10 mouse cellular contexts compared by ENCODE assay signal in genomic region chr11:5782199-5782944, GRCm38 (mm10). TPM values are rescaled to one million over a fixed set of nuclear protein-coding genes. Genes with fewer than 3 reads are reported as not detected.
A peak's percentile ranks its signal among the peaks of the same experiment; 100 is the strongest.
DNase-seq lines count a peak whose midpoint lies in the region; ATAC-seq and TF ChIP-seq lines count a peak whose summit lies in the region.
"Had no signal": no experiment of that assay in that cellular context is flagged by ENCODE, and none has a peak within 500 bp of the region (broad histone marks: within the 10 kb centered on the region; RNA-seq: fewer than 3 reads in every experiment).

No protein-coding gene starts in this region.

- no peak overlapping the region for H3K4me2 ChIP-seq in heart, postnatal 0 days (ENCODE audit: low read depth, low read length)
- H3K4me2 ChIP-seq in CH12.LX (ENCODE audit: insufficient read depth, low read depth, poor library complexity, severe bottlenecking) = no peak overlapping the region

- H3K9me3 ChIP-seq in heart, postnatal 0 days (replicated peaks; ENCODE audit: control insufficient read depth, low read length) = no peaks in the 10 kb centered on the region
- H3K9me3 ChIP-seq in CH12.LX (replicated peaks; ENCODE audit: low read length) = no peaks in the 10 kb centered on the region

- H3K4me3 ChIP-seq in heart, postnatal 0 days (ENCODE audit: low read depth, low read length) = no peak overlapping the region
- H3K4me3 ChIP-seq in CH12.LX (replicated peaks in 1 of 3; ENCODE audit: low read depth in 2 of 3, low read length in 2 of 3, poor library complexity in 1 of 3) = no peak overlapping the region
- H3K4me3 ChIP-seq in bone marrow, adult 2 months (replicated peaks; ENCODE audit: control insufficient read depth, low read depth, low read length) = no peak overlapping the region
- no peak overlapping the region for H3K4me3 ChIP-seq in liver, adult 2 months (ENCODE audit: insufficient read depth, low read depth, low read length)

- H3K79me2 ChIP-seq in CH12.LX (replicated peaks; ENCODE audit: control insufficient read depth, extremely low read depth, insufficient read depth, poor library complexity, severe bottlenecking) = peaks cover 4% of the 10 kb centered on the region; the same call in 1 of the 2 replicates
- H3K79me2 ChIP-seq in liver, adult 2 months (ENCODE audit: control insufficient read depth, insufficient read depth, low read length) = no peaks in the 10 kb centered on the region

- H3K4me1 ChIP-seq in heart, postnatal 0 days (ENCODE audit: control insufficient read depth, insufficient read depth) = peaks cover 2% of the 10 kb centered on the region
- peaks cover 0 to 8% of the 10 kb centered on the region in 2 experiments; a peak in 3 of 4 replicates for H3K4me1 ChIP-seq in CH12.LX (ENCODE audit: control insufficient read depth in 1 of 2, insufficient read depth in 2 of 2)
- peaks cover 2% of the 10 kb centered on the region; the same call in 1 of the 2 replicates for H3K4me1 ChIP-seq in bone marrow, adult 2 months (ENCODE audit: control insufficient read depth, insufficient read depth, low read length)
- H3K4me1 ChIP-seq in liver, adult 2 months (ENCODE audit: control insufficient read depth, insufficient read depth, low read length) = peaks cover 5% of the 10 kb centered on the region; the same call in 1 of the 2 replicates

- peak; percentile 6 for TF ChIP-seq RAD21 in CH12.LX (IDR thresholded peaks at IDR 0.05; ENCODE audit: low read depth, low read length)

- H3K27me3 ChIP-seq in heart, postnatal 0 days (ENCODE audit: control insufficient read depth, insufficient read depth, low read length) = no peaks in the 10 kb centered on the region
- no peaks in the 10 kb centered on the region for H3K27me3 ChIP-seq in CH12.LX (replicated peaks)
- H3K27me3 ChIP-seq in liver, adult 2 months (ENCODE audit: control insufficient read depth, insufficient read depth, low read length) = no peaks in the 10 kb centered on the region

- TF ChIP-seq POLR2A in CH12.LX (IDR thresholded peaks at IDR 0.05; ENCODE audit: low read depth, low read length) = no peak
- TF ChIP-seq POLR2A in bone marrow, adult 2 months (IDR thresholded peaks at IDR 0.05; ENCODE audit: borderline replicate concordance, control insufficient read depth, low read depth, low read length) = no peak
- no peak for TF ChIP-seq POLR2A in liver, adult 2 months (IDR thresholded peaks at IDR 0.05; ENCODE audit: extremely low read depth, insufficient read depth, low read length)

- peak; percentile 45 for TF ChIP-seq CTCF in heart, postnatal 0 days (IDR thresholded peaks at IDR 0.05; ENCODE audit: low read depth)
- TF ChIP-seq CTCF in CH12.LX (conservative IDR thresholded peaks at IDR 0.05 in 1 of 2, IDR thresholded peaks at IDR 0.05 in 1 of 2; ENCODE audit: low read depth in 2 of 2, low read length in 2 of 2) = peak in 1 of 2 experiments; percentile 49; a peak in 2 of 4 replicates
- peak; percentile 40 for TF ChIP-seq CTCF in bone marrow, adult 2 months (IDR thresholded peaks at IDR 0.05; ENCODE audit: control insufficient read depth, insufficient read depth, low read length)
- TF ChIP-seq CTCF in liver, adult 2 months (IDR thresholded peaks at IDR 0.05; ENCODE audit: low read depth, low read length) = peak; percentile 70

- H3K9ac ChIP-seq in heart, postnatal 0 days (replicated peaks; ENCODE audit: low read depth, low read length) = no peak overlapping the region
- H3K9ac ChIP-seq in CH12.LX (ENCODE audit: insufficient read depth, low read depth) = no peak overlapping the region
- H3K9ac ChIP-seq in liver, adult 2 months (ENCODE audit: low read depth, low read length) = no peak overlapping the region

- WGBS in heart, postnatal 0 days = 34% methylated on average over 8 of the region's 8 CpGs
- WGBS in bone marrow, adult 2 months = 71% methylated on average over 8 of the region's 8 CpGs
- WGBS in liver, adult 2 months = 22% methylated on average over 8 of the region's 8 CpGs

- TF ChIP-seq EP300 in heart, postnatal 0 days (IDR thresholded peaks at IDR 0.05; ENCODE audit: low read depth) = no peak
- no peak for TF ChIP-seq EP300 in CH12.LX (IDR thresholded peaks at IDR 0.05; ENCODE audit: low read length)

- ATAC-seq in heart, postnatal 0 days (ENCODE audit: insufficient read depth, low read depth) = no peak

- peaks cover 13% of the 10 kb centered on the region for H3K36me3 ChIP-seq in heart, postnatal 0 days (replicated peaks; ENCODE audit: control insufficient read depth, insufficient read depth, low read length)
- H3K36me3 ChIP-seq in CH12.LX (replicated peaks in 1 of 2; ENCODE audit: control insufficient read depth in 1 of 2, insufficient read depth in 1 of 2, low read length in 1 of 2) = peaks cover 16 to 49% of the 10 kb centered on the region in 2 experiments
- no peaks in the 10 kb centered on the region for H3K36me3 ChIP-seq in liver, adult 2 months (ENCODE audit: control insufficient read depth, insufficient read depth, low read length)

- no peak for DNase-seq in heart, postnatal 0 days (ENCODE audit: low spot score)
- no peak for DNase-seq in heart, postnatal 25 days (ENCODE audit: low spot score)
- no peak for DNase-seq in CH12.LX (ENCODE audit: extremely low read depth)
- peak; percentile 94 for DNase-seq in liver, adult 2 months (ENCODE audit: extremely low read depth, low read depth, low spot score)
- DNase-seq in cerebellum, postnatal 14 days = no peak
- no peak for DNase-seq in frontal cortex, postnatal 14 days (ENCODE audit: low spot score in 2 of 2)
- no peak for DNase-seq in layer of hippocampus, postnatal 10 days (ENCODE audit: low spot score in 2 of 2)
- DNase-seq: cerebellum, adult 9-11 months had no signal

- H3K27ac ChIP-seq in heart, postnatal 0 days (ENCODE audit: low read depth) = no peak overlapping the region
- H3K27ac ChIP-seq in CH12.LX (ENCODE audit: insufficient read depth, low read depth) = no peak overlapping the region
- H3K27ac ChIP-seq in bone marrow, adult 2 months (ENCODE audit: control insufficient read depth, insufficient read depth, low read depth, low read length, poor library complexity) = no peak overlapping the region
- peak overlapping the region; percentile 9 for H3K27ac ChIP-seq in liver, adult 2 months (replicated peaks; ENCODE audit: insufficient read depth, low read depth, low read length)

- in situ Hi-C loops in CH12.LX (cut with MboI; ENCODE audit: low pct_ligation_motif_present, low pct_unique_long_range_greater_than_20kb, low sequenced_read_pairs) = loop anchor here (10.0 kb wide), 1 partner anchor 298 kb away; no protein-coding TSS in a partner anchor

- dilution Hi-C loops in CH12.LX (cut with MboI; ENCODE audit: extremely low pct_ligation_motif_present, extremely low pct_unique_long_range_greater_than_20kb, low sequenced_read_pairs) = no loop called here

- intact Hi-C loops in heart, postnatal 25 days (cut with DNase I) = no loop called here

TF ChIP-seq in CH12.LX, 34 proteins besides CTCF, POLR2A, EP300 and RAD21 (continues in another document):
- no peak for TF ChIP-seq CHD1 (IDR thresholded peaks at IDR 0.05; ENCODE audit: low read depth, low read length)

RNA-seq across cellular contexts. Expression of gene Dbnl, which starts 5.9 kb away (rescaled TPM):
- 32.1 and 42.4 TPM in 2 replicates for total RNA-seq in heart, postnatal 0 days (2014; rRNA removed; ENCODE audit: low replicate concordance)
- polyA plus RNA-seq in heart, postnatal 0 days (2015; fragmentation: Nextera tagmentation; extraction: Ambion mirVana) = 42.9 and 45.2 TPM in 2 replicates
- 10 to 100 TPM; 26.1 to 27.2 TPM for total RNA-seq in heart, postnatal 25 days (2021)
- 76.2 and 77.3 TPM in 2 replicates for total RNA-seq in CH12.LX (2012; rRNA removed)
- 67.5 and 70.3 TPM in 2 replicates for total RNA-seq in CH12.LX (2014; rRNA removed)
- 124 and 133 TPM in 2 replicates for polyA plus RNA-seq in CH12.LX (2012; ENCODE audit: insufficient read length, low read depth)
- 48.8 and 72.4 TPM in 2 replicates for polyA plus RNA-seq in bone marrow, adult 2 months (2011; ENCODE audit: insufficient read depth, insufficient read length, low replicate concordance, missing spikeins)
- total RNA-seq in liver, adult 2 months (2014; rRNA removed) = 17.0 and 17.5 TPM in 2 replicates
- 25.6 and 27.1 TPM in 2 replicates for polyA plus RNA-seq in liver, adult 2 months (2012; rRNA removed)
- total RNA-seq in layer of hippocampus, postnatal 10 days (2021) = 10 to 100 TPM; 98.0 to 98.1 TPM

RNA-seq across cellular contexts. Expression of gene Urgcp, which starts 20.2 kb away (rescaled TPM):
- total RNA-seq in heart, postnatal 0 days (2014; rRNA removed; ENCODE audit: low replicate concordance) = 71.3 and 72.9 TPM in 2 replicates
- 33.1 and 38.0 TPM in 2 replicates for polyA plus RNA-seq in heart, postnatal 0 days (2015; fragmentation: Nextera tagmentation; extraction: Ambion mirVana)
- 10 to 100 TPM; 56.7 to 68.6 TPM for total RNA-seq in heart, postnatal 25 days (2021)
- total RNA-seq in CH12.LX (2012; rRNA removed) = 13.1 and 13.3 TPM in 2 replicates
- 11.7 and 12.2 TPM in 2 replicates for total RNA-seq in CH12.LX (2014; rRNA removed)
- 11.7 and 13.1 TPM in 2 replicates for polyA plus RNA-seq in CH12.LX (2012; ENCODE audit: insufficient read length, low read depth)
- polyA plus RNA-seq in bone marrow, adult 2 months (2011; ENCODE audit: insufficient read depth, insufficient read length, low replicate concordance, missing spikeins) = 4.8 and 6.3 TPM in 2 replicates
- 9.5 and 12.3 TPM in 2 replicates for total RNA-seq in liver, adult 2 months (2014; rRNA removed)
- 15.2 and 16.8 TPM in 2 replicates for polyA plus RNA-seq in liver, adult 2 months (2012; rRNA removed)
- total RNA-seq in layer of hippocampus, postnatal 10 days (2021) = 10 to 100 TPM; 46.1 to 46.3 TPM

RNA-seq across cellular contexts. Expression of gene Pgam2, which starts 21.2 kb away (rescaled TPM):
- 734 and 862 TPM in 2 replicates for total RNA-seq in heart, postnatal 0 days (2014; rRNA removed; ENCODE audit: low replicate concordance)
- 1,513 and 1,614 TPM in 2 replicates for polyA plus RNA-seq in heart, postnatal 0 days (2015; fragmentation: Nextera tagmentation; extraction: Ambion mirVana)
- 100 to 1,000 TPM; 914 to 924 TPM for total RNA-seq in heart, postnatal 25 days (2021)
- 0.46 and 0.64 TPM in 2 replicates for total RNA-seq in CH12.LX (2012; rRNA removed)
- total RNA-seq in CH12.LX (2014; rRNA removed) = not detected in 2 replicates
- polyA plus RNA-seq in CH12.LX (2012; ENCODE audit: insufficient read length, low read depth) = 2.5 and 3.6 TPM in 2 replicates
- 3.9 and 8.6 TPM in 2 replicates for polyA plus RNA-seq in bone marrow, adult 2 months (2011; ENCODE audit: insufficient read depth, insufficient read length, low replicate concordance, missing spikeins)
- 0.13 and 0.92 TPM in 2 replicates for total RNA-seq in liver, adult 2 months (2014; rRNA removed)
- polyA plus RNA-seq in liver, adult 2 months (2012; rRNA removed) = not detected in 2 replicates
- total RNA-seq in layer of hippocampus, postnatal 10 days (2021) = 1 to 10 TPM; 7.0 to 7.4 TPM
- total RNA-seq: megakaryocyte, adult 5-6 weeks had no signal

RNA-seq across cellular contexts. Expression of gene Polm, which starts 55.4 kb away (rescaled TPM):
- 1.7 and 4.4 TPM in 2 replicates for total RNA-seq in heart, postnatal 0 days (2014; rRNA removed; ENCODE audit: low replicate concordance)
- polyA plus RNA-seq in heart, postnatal 0 days (2015; fragmentation: Nextera tagmentation; extraction: Ambion mirVana) = 3.3 and 3.7 TPM in 2 replicates
- 1 to 10 TPM; 3.0 to 3.6 TPM for total RNA-seq in heart, postnatal 25 days (2021)
- 7.7 and 9.7 TPM in 2 replicates for total RNA-seq in CH12.LX (2012; rRNA removed)
- 1.00 and 1.9 TPM in 2 replicates for total RNA-seq in CH12.LX (2014; rRNA removed)
- 4.1 TPM in 2 replicates for polyA plus RNA-seq in CH12.LX (2012; ENCODE audit: insufficient read length, low read depth)
- 16.8 and 42.5 TPM in 2 replicates for polyA plus RNA-seq in bone marrow, adult 2 months (2011; ENCODE audit: insufficient read depth, insufficient read length, low replicate concordance, missing spikeins)
- 2.6 and 2.7 TPM in 2 replicates for total RNA-seq in liver, adult 2 months (2014; rRNA removed)
- 8.1 and 13.3 TPM in 2 replicates for polyA plus RNA-seq in liver, adult 2 months (2012; rRNA removed)
- 10 to 100 TPM in 1 of 2 experiments, 1 to 10 TPM in 1; 9.4 to 13.2 TPM for total RNA-seq in layer of hippocampus, postnatal 10 days (2021)

Comparison
In these comparisons a context has a peak if more than half of its experiments do, and no peak if none do; other contexts are left out.
1. RNA of gene Pgam2, which starts 21.2 kb away (total RNA-seq): 914 to 924 TPM in heart, postnatal 25 days and 734 to 862 TPM in heart, postnatal 0 days; 7.0 to 7.4 TPM in layer of hippocampus, postnatal 10 days, 0.13 to 0.92 TPM in liver, adult 2 months and 0.46 to 0.64 TPM in CH12.LX; every median in the first group is over 10 times any median in the second.